Mouse (Mus musculus): ENCODE data around the gene Pdcd5.

DNA sequence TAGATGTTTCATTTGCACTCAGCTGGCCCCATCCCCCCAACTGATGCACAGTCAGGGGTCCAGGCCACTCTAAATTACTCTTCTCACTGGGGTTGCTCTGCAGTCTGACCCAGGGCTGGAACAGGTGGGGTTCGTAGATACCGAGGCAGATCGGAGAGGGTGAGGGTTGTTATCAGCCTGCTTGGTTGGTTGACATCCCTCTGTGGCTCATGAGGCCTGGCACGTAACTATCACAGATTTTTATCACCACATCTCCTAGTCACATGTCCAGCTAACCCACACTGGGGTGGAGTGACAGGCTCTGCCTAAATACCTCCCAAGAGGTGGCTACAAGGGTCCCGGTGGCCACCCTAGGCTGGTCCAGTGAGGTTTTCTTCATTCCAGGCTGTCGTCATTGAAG, 46.2 kb downstream of the Pdcd5 start:
- TF ChIP-seq POLR2A (IDR thresholded peaks at IDR 0.05; ENCODE audit: low read depth, low read length): no peak
- TF ChIP-seq CTCF (IDR thresholded peaks at IDR 0.05; ENCODE audit: extremely low read depth, insufficient read depth, insufficient read length, insufficient replicate concordance): no peak
